Mouse (Mus musculus): ENCODE measurements around the gene Mb21d2. TPM values are rescaled to one million over a fixed set of nuclear protein-coding genes. Genes with fewer than 3 reads are reported as not detected.

The Mb21d2 gene
- total RNA-seq (2021) (10 to 100 TPM; 10.0 to 11.6 TPM), polyA plus RNA-seq (2012; rRNA removed) (11.9 and 14.1 TPM in 2 replicates)
- long read RNA-seq, transcript Mb21d2-201 (2 exons, 3,055 nt) = major isoform, 12 of 13 reads
- long read RNA-seq, partial matches to known transcripts = 0 of 13 reads
- long read RNA-seq, other reads (novel, unspliced or antisense) = 1 of 13 reads

GRCm38 (mm10) chr16:28928815-28929685 lies at the start of gene Mb21d2:
TSS of gene Mb21d2 (minus strand) at chr16:28929673.
- peak; percentile 78 for DNase-seq

GRCm38 (mm10) chr16:28966236-28966635 lies 36.8 kb upstream of the Mb21d2 start:
- DNase-seq = no peak

DNA sequence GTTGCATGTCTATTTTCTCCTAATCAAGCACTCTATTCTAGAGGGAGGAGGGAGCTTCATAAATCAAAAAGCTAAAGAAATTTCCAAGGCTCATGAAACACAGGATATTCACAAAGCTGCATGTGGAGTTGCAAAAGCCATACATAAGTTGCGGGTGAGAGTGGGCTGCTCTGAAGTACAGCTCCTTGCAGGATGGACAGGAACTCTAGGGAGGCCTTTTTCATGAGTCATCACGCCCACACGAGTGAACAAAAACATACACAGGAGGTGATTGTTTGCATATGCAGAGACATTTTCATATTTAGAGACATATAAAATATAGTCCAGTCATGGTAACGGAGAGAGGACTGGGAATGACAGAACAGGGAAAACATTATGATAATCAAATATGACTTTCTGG lies 34.6 kb upstream of the Mb21d2 start:
- DNase-seq = no peak

- no peak for DNase-seq
Measured at GRCm38 (mm10) chr16:28962987-28963386, 33.5 kb upstream of the Mb21d2 start.

GRCm38 (mm10) chr16:28949810-28950209 lies 20.3 kb upstream of the Mb21d2 start:
- DNase-seq = no peak

- DNase-seq = no peak
Measured at GRCm38 (mm10) chr16:28943254-28943653, 13.8 kb upstream of the Mb21d2 start.

DNA sequence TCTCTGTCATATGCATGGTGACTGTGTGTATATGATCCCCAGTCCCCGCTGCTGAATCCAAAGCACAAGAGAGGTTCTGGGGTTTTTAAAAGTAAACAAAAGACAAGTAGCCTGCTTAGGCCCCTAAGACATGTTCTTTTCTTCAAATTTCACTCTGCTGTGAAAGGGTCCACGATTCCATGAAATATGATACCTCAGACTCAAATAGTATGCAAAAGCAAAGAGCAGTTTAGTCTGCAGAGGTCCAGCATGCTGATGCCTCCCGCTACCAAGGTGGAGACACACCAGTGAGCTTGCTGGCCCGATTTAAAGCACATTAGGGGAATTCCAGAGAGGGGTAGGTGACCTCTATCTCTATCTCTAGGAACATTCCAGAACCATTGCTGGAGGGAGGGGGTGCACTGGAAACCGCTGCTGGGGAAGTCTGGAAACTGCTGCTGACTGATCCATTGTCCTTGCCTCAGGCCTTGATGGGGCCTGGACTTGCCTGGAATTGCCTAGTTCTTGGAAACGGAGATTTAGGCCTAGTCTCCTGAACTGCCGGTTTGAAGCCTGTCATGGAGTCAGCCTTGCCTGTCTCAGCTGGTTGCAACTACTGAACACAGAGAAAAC lies 6.8 kb upstream of the Mb21d2 start:
- no peak for DNase-seq

DNA sequence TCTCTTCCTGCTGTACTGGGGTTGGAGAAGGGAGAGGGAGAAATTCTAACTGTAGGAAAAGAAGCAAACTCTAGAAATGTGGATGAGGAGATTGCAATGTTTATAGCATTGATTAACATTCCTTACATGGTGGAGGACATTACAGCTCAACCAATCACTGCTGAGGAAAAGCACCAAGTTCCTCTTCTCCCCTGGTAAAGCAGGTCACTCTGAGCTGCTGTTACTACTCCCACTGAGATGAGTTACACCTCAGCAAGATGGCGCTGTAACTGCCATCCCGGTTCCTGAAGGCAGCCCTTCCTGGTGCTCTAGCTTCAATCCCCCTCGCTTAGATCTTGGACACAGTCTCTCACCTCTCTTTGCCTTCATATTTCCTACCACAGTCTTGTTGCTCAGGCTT lies 6.2 kb upstream of the Mb21d2 start:
- DNase-seq = no peak

DNA sequence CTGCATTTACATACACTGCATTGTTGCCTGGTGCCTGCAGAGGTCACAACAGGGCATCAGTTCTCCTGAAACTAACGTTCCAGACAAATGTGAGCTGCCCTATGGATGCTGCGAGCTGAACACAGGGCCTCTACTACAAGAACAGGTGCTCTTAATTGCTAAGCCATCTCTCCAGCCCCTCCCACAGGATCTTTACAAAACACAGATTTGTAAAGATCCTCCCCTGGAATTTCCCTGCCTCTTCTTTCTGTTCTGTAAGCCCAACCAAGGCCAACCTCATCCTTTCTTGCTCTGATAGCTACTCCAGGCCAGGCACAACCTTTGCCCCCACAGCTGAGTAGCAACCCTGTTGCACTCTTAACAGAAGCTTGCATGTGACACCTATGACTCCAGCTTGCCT lies 1.7 kb upstream of the Mb21d2 start:
- DNase-seq = no peak

- DNase-seq = no peak
Measured at GRCm38 (mm10) chr16:28930426-28930825, 953 bp upstream of the Mb21d2 start.

- peak; percentile 82 for DNase-seq
Measured at GRCm38 (mm10) chr16:28929686-28930291, 316 bp upstream of the Mb21d2 start.

GRCm38 (mm10) chr16:28928466-28928814 lies 1.0 kb downstream of the Mb21d2 start:
- DNase-seq = no peak

DNA sequence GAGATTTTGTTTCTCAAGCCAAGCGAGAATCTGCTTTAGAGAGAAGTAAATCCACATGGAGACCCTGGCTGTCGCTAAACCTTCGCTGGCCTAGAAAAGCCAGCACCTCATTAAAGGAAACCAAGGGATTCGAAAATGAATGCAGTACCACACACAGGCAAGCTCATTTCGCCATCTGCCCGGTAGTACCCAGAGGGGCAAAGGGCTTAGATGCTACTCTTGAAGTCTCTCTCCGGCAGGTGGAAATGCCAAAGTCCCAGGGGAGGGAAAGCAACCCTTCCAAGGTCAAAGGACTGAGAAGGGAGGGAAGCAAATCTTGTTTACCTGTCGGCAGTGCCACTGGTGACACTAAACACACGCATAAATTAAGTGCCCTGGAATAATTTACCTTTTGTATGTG lies 2.1 kb downstream of the Mb21d2 start:
- no peak for DNase-seq

- no peak for DNase-seq
Measured at GRCm38 (mm10) chr16:28919320-28919885, 10.1 kb downstream of the Mb21d2 start.

GRCm38 (mm10) chr16:28915362-28915761 lies 14.1 kb downstream of the Mb21d2 start:
- no peak for DNase-seq

DNA sequence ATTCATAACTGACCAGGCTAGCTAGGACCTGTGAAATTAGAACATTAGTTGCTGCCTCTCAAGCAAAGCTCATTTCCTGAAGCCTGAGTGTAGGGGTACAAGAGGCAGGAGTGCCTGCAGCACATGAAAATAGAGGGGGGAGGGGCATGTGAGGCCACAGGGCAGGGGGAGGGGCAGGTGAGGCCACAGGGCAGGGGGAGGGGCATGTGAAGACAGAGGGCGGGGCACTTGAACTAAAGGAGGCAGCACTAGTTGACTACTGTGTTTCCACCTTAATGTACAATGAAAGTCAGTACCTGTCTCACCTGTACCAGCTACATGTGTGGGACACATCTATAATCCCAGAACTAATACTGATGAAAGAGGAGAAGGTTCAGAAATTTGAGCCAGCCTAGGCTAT lies 14.8 kb downstream of the Mb21d2 start:
- no peak for DNase-seq

DNA sequence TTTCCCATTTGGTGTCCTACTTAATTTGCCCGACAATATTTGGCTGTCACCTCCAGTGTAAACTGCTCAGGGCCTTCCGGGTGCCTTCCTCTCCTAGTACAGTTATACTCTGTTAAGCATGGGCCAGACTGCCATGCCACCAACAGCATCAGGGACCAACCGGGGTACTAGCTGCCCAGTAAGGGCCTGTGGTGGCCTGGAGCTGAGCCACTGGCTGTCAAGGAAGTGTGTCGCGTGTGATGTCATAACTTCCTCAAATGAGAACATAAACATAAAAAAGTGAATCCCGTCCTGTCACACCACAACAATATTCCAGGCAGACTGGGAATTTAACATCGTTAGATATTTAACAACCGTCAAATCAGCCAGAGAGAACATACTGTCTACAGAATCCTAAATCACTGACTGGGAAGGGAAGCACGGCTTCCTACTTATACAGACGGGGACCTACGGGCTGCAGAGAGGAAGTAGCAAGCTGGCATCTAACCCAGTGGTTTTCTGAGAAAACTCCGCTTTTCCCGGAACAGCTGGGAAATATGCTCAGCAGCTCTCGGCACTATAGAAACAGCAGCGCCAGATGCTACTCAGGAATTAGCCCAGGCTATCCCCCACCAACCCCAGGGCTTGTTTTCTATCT lies 17.9 kb downstream of the Mb21d2 start:
- no peak for DNase-seq

- DNase-seq = no peak
Measured at GRCm38 (mm10) chr16:28906370-28907275, 22.9 kb downstream of the Mb21d2 start.

DNA sequence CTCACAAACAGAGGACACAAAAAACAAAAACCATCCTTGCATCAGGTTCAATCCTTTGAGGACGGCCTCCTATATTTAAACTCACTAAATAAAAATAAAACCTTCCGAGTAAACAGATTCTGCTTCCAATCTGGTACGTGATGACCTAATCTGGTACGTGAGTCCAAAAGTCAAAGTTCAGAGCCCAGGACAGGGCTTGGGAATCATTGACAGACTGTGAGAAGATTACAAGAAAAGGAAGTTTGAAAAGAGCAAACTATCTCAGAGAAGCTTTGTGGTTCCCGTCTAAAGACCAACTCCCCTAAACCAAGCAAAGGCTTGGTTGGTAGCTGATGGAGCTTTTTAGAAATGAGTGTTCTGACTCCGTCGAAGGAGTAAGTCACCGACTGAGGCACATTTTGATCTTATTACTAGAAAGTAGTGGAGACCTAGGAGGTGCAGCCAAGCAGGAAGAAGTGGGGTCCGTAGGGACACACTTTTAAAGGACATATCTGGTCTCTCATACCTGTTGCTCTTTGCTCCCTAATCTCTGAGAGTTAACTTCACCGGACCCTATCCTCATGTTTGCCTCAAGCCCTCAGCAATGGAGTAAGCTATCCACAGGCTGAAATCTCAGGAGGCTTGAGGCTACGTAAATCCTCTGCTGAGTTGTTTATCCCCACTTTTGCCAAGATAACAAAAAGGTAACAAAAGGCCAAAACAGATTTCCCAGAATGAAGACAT lies 23.7 kb downstream of the Mb21d2 start:
- no peak for DNase-seq

All from adrenal gland, adult 2 months (tissue).